Mouse (Mus musculus) adrenal gland, postnatal 36 days (tissue): ENCODE results near the gene Klhl24. TPM values are rescaled to one million over a fixed set of nuclear protein-coding genes. Genes with fewer than 3 reads are reported as not detected.
A peak's percentile ranks its signal among the peaks of the same experiment; 100 is the strongest.

Experiments
- DNase-seq, 2 experiments: peaks; one replicate each; pipeline ENCODE4 v3.0.0; 2021; ENCODE audit warnings: mixed read lengths in 1 of 2
- total RNA-seq, 2 experiments: library from RNA; stranded (reverse); gene quantifications; 2 replicates each; pipeline ENCODE4 v1.2.3; 2021

Gene Klhl24
- total RNA-seq, 2 experiments from 2014 or later, result 59.0 to 90.4 TPM

- DNase-seq, result no peak
These were observed 47.2 kb downstream of the Klhl24 start for GRCm38 (mm10) chr16:20144568-20144967.

- DNase-seq, result peak; percentile 21 to 36
These were observed 54.6 kb downstream of the Klhl24 start for GRCm38 (mm10) chr16:20151991-20152390.

- DNase-seq, result no peak
These were observed 56.4 kb downstream of the Klhl24 start for GRCm38 (mm10) chr16:20153742-20154141.

- no peak for DNase-seq
These were observed 62.8 kb downstream of the Klhl24 start for GRCm38 (mm10) chr16:20160130-20160529.

- no peak for DNase-seq
These were observed 71.7 kb downstream of the Klhl24 start for GRCm38 (mm10) chr16:20169071-20169470.

DNA sequence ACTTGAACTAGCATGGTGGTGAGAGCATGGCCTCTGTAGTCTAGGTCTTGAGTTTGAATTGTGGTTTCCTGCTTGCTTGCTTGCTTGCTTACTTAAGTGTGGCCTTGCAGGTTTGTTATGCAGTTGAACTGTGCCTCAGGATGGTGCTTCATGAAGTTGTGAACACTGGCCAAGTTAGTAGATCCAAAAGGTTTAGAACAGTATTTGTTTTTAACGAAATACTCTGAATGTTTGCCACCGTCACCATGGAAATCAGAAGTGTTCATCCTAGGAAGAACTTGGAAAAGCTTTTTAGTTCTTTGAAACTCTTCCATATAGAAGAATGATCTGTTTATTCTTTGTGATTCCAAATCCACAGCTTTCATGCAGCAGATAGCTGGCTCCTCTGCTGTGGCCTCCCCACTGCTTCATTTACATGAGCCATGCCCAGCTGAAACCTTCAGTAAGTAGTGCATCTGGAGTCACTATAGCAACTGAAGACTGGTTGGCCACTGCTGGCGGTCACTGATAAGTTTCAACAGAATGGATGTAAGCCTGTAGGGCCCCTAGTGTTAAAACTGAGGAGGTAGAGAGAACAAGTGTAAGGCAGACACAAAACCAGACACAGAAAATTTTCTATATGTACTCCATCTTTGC lies 72.2 kb downstream of the Klhl24 start:
- no peak for DNase-seq

Other genes starting within 250 kb of the Klhl24 start
- gene Klhl6, start 114.5 kb upstream of the Klhl24 start, total RNA-seq, result 1 to 10 TPM; 5.2 to 7.5 TPM
- gene Yeats2, start 43.5 kb downstream of the Klhl24 start, total RNA-seq, result 10 to 100 TPM; 30.5 to 34.6 TPM
- gene Map6d1, start 143.8 kb downstream of the Klhl24 start, total RNA-seq, result 10 to 100 TPM in 1 of 2 experiments, under 1 TPM in 1; 0.66 to 16.8 TPM
- 100 to 1,000 TPM; 111 to 120 TPM for gene Parl, start 204.8 kb downstream of the Klhl24 start, total RNA-seq
- under 1 TPM; 0.23 to 0.33 TPM for gene Cyp2ab1, start 227.9 kb downstream of the Klhl24 start, total RNA-seq